Mouse (Mus musculus) cerebellum, adult (tissue): ENCODE data around the gene Pih1h3b.

Experiments used
- ATAC-seq: cut with Nextera tagmentation; 2 replicates; pipeline ENCODE4 v1.9.2; 2017; ENCODE audit warnings: mild to moderate bottlenecking, moderate library complexity, mixed read lengths; ENCODE audit not compliant: insufficient number of reproducible peaks, low FRiP score, low TSS enrichment

Gene Pih1h3b

DNA sequence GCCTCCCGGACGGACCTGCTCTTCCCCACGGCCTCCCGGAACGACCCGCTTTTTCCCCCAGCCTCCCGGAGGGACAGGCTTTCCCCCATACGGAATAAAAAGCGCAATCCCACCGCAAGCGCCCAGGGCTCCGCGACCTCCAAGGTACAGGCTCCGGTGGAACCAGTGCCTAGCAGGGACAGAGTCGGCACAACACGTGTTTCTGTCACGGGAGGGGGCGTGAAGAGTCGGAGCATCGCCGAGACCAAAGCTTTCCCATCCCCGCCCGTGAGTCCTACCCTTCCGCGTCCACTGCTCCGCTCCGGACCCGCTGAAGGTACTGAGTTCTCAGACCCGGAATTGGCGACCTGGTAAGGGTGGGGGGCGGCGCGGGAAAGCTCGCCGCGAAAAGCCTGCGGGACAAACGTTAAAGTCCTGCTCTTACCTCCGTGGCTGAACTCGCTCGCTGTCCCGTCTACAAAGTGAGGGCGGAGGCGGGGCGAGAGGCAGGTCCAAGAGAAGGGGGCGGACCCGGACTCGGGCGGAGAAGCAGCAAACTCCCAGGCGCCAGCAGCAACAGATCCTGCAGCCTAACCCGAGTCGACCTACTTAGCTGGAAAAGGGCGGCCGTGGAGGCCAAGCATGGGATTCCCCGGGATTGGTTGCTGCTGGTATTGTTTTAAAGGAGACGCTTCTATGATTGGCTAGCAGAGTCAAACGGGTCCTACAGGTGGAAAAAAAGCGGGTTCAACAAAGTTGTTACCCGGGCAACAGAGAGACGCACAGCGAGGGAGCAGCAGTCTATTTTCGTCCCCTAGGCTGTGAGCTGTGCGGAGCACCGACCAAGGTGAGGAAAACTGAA is at the start of gene Pih1h3b, which contains the start of gene Nup62cl:
Gene Pih1h3b, plus strand, starts transcription at position 745 of the 841 bp plus-strand sequence.
Gene Nup62cl, minus strand, starts transcription at position 578 of the 841 bp plus-strand sequence.
- peak; percentile 31; the same call in 1 of the 2 replicates for ATAC-seq

DNA sequence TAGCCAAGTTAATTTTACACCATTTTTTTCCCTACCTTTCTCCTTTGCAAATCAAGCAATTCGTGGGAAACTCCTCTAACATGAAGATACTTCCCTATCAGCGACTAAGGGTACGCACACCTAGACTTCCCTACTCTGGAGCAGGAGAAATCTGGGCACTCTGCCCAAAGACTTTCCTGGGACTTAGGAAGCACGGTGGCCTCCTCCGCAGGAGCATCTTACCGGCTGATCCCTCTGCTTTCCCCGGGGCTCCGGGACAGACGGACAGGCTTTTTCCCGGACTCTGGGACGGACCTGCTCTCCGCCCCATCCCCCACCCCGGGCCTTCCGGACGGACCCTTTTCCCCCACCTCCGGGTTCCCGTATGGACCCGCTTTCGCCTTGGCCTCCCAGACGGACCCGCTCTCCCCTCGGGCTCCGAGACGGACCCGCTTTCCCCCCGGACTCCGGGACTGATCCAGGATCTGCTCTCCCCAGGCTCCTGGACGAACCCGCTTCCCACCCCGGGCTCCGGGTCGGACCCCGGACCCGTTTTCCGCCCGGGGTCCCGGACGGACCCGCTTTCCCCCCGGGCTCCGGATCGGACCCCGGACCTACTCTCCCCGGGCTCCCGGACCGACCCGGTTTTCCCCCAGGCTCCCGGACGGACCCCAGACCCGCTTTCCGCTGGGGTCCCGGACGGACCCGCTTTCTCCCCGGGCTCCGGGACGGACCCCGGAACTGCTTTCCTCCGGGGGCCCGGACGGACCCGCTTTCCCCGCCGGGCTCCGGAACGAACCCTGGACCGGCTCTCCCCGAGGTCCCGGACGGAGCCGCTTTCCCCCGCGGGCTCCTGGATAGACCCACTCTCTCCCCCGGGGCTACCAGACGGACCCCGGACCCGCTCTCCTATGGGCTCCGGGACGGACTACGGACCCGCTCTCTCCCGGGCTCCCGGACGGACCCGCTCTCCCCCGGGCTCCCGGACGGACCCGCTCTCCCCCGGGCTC is 1.5 kb upstream of the Pih1h3b start:
- ATAC-seq = no peak; the same call in 1 of the 2 replicates

GRCm38 (mm10) chrX:140082535-140082934 is 19.9 kb downstream of the Pih1h3b start:
- ATAC-seq = no peak

GRCm38 (mm10) chrX:140094066-140094465 is 31.4 kb downstream of the Pih1h3b start:
- ATAC-seq = no peak
